Mouse (Mus musculus): ENCODE measurements around the gene Hp1bp3. TPM values are rescaled to one million over a fixed set of nuclear protein-coding genes. Genes with fewer than 3 reads are reported as not detected.

Hp1bp3 gene
- polyA plus RNA-seq (2017; shearing (Covaris generic)) = 177 TPM

DNA sequence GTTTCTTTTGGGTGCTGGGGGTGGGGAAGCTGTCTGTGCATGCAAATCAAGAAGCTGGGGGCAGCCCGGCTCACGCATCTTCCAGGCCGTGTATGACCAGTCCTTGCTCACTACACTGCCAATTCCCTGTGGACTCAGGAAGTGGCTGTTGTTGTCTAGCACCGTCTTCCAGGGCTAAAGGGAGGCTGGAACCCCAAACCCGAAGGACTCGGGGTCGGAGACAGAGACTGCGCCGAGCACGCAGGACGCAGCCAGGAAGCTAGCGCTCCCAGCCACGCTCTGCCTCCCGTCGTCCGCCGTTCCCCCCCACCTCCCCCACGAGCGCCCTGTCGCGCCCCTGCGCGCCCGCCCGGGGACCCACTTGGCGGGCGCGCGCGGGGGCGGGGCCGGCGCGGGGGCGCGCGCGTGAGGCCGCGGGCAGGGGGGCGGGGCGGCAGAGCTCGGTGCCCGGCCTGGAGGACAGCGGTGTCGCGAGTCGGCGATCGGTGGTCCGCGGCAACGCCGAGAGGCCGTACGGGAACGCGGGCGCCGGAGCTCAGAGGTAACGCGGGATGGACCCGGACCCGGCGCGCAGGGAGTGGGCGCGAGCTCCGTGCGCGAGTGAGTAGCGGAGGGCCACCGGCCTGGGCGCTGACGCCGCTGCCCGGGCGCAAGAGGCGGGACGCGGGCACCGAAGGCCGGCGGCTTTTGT, at the start of gene Hp1bp3:
Gene Hp1bp3 (plus strand): TSS at position 97 of the 691 bp plus-strand sequence.

GRCm38 (mm10) chr4:138250088-138250960, 34.2 kb downstream of the Hp1bp3 start, which contains the start of the genes Sh2d5 and Kif17:
Gene Sh2d5, plus strand, starts transcription at chr4:138250403.
Gene Kif17, plus strand, starts transcription at chr4:138250435.

Other genes starting within 250 kb of the Hp1bp3 start
- 59.1 TPM for gene Eif4g3, start 223.3 kb upstream of the Hp1bp3 start, polyA plus RNA-seq (2017; shearing (Covaris generic))
- gene Sh2d5, start 34.1 kb downstream of the Hp1bp3 start, polyA plus RNA-seq (2017; shearing (Covaris generic)) = 0.17 TPM
- not detected for gene Kif17, start 34.1 kb downstream of the Hp1bp3 start, polyA plus RNA-seq (2017; shearing (Covaris generic))
- 137 TPM for gene Ddost, start 88.4 kb downstream of the Hp1bp3 start, polyA plus RNA-seq (2017; shearing (Covaris generic))
- 150 TPM for gene Pink1, start 110.0 kb downstream of the Hp1bp3 start, polyA plus RNA-seq (2017; shearing (Covaris generic))
- gene Cda, start 151.7 kb downstream of the Hp1bp3 start, polyA plus RNA-seq (2017; shearing (Covaris generic)) = not detected
- not detected for gene Fam43b, start 180.2 kb downstream of the Hp1bp3 start, polyA plus RNA-seq (2017; shearing (Covaris generic))
- gene Mul1, start 218.4 kb downstream of the Hp1bp3 start, polyA plus RNA-seq (2017; shearing (Covaris generic)) = 16.8 TPM
- 2.2 TPM for gene Camk2n1, start 238.0 kb downstream of the Hp1bp3 start, polyA plus RNA-seq (2017; shearing (Covaris generic))

Data from effector memory CD4-positive, alpha-beta T cell, adult 5 months (primary cell).